Mouse (Mus musculus) cerebellum, postnatal 25 days (tissue): Measurements from ENCODE around the gene Eml1.

Experiments used
- DNase-seq, 2 experiments: peaks; one replicate each; pipeline ENCODE4 v3.0.0; 2021; ENCODE audit warnings: mixed read lengths in 2 of 2

Gene Eml1

GRCm38 (mm10) chr12:108553079-108553478 is 182.3 kb downstream of the Eml1 start:
- no peak for DNase-seq

GRCm38 (mm10) chr12:108554120-108554841 is 183.5 kb downstream of the Eml1 start, which contains the start of gene Evl:
Evl (plus strand) TSS chr12:108554720.
- peak; percentile 88 to 96 for DNase-seq

DNA sequence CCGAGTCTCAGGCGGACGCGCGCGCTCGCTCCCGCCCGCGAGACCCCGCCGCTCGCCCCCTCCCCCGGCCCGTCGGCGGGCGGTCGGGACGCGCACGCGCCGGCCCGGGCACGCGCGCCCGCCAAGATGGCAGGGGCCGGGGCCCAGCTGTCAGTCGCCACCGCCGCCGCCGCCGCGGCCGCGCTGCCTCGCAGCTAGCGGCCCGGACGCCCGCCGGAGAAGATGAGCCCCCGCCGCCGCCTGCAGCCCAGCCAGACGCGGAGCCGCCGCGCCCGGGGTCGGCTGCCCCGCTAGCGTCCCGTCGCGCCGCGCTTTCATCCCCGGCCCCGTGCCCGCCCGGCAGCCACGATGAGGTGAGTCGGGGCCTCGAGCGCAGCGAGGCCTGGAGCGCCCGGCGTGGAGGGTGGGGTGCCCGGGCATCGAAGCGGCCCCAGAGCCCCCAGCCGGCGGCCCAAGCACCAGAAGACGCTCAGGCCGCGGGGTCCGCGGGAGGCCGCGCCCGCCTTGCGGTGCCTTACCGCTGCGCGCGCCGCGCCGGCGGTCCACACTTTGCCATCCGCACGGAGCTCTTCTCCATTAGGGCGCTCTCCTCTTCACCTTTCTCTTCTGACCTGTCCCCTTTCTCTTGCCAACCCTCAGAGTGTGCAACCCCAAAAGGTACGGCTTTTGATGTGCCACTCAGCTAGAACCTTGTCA is 184.3 kb downstream of the Eml1 start:
- DNase-seq, result peak; percentile 80 to 82

GRCm38 (mm10) chr12:108558194-108558593 is 187.4 kb downstream of the Eml1 start:
- no peak for DNase-seq

GRCm38 (mm10) chr12:108563238-108563637 is 192.5 kb downstream of the Eml1 start:
- peak in 1 of 2 experiments; percentile 48 for DNase-seq

DNA sequence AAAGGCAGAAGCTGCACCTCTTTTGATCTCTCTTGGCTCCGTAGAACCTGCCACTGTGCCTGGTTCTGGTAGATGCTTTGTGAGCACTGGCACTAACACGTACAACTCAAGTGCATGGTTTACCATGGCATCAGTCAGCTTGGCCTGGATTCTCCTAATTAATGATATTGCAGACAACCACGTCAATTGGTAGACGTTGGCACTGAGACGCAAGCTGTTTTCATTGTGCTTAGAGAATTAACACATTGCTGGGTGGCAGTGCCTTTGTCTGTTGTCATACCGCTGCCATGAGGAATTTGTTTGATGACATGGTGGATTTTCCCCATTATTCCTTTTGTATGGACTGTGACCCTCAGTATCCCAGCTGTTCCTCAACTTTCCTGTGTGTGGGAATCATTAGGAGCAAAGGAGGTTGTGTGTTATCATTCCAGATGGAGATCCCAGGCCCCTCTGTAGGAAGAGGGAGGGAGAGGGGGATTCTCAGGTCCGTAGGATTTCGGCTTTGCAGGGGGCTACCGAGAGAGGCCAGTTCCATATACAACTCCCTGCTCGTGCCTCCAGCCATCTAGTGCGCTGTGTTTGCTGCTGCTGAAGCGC is 194.3 kb downstream of the Eml1 start:
- DNase-seq, result no peak

GRCm38 (mm10) chr12:108579156-108579871 is 208.6 kb downstream of the Eml1 start:
- no peak for DNase-seq

DNA sequence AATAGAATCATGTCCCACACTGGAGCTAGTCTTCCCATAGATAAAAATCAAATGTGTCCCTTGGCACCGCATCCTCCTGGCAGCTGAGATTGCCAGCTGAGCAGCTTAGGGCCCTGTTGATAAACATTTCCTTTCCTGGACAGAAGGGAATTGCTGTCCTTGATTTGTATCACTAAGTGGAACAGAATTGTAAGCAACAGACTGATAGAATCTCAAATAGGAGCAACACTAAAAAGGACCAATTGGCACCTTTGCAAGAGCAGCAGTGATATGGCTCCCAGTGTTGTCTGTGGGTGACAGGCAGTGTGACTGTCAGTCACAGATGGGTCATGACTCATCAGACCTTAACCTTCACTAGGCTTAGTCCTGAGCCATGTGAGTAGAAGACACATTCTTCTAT is 213.0 kb downstream of the Eml1 start:
- peak; percentile 62 to 72 for DNase-seq
